Mouse (Mus musculus): ENCODE measurements around the gene Catsperz. TPM values are rescaled to one million over a fixed set of nuclear protein-coding genes. Genes with fewer than 3 reads are reported as not detected.
"Not testable (repeated sequence)": the region's sequence is repeated elsewhere in the genome, so short reads cannot be mapped to it uniquely, and the experiment has no call there.

Gene Catsperz
- polyA plus RNA-seq, 1 experiment from 2014 or later: 0.80 TPM

GRCm38 (mm10) chr19:6919876-6920740, 5.1 kb downstream of the Catsperz start:
- Histone ChIP-seq H3K27me3 (replicated peaks) (peaks cover 24% of the 10 kb centered on the region), H3K36me3 (peaks cover 13% of the 10 kb centered on the region), H3K9ac (peak overlapping the region; percentile 94), H3K9me3 (replicated peaks) (no peaks in the 10 kb centered on the region), H3K4me2 (peak overlapping the region; percentile 100), H3K4me1 (peaks cover 69% of the 10 kb centered on the region), H3K4me3 (peak overlapping the region; percentile 92), H3K27ac (peak overlapping the region; percentile 90)
- no peak for ATAC-seq
- 45% methylated on average over 8 of the region's 8 CpGs for WGBS (ENCODE audit: insufficient replicate concordance)

- peak overlapping the region; percentile 90; the same call in 1 of the 2 replicates for H3K27ac ChIP-seq
- ATAC-seq: no peak
- H3K4me3 ChIP-seq: no peak overlapping the region
- H3K9ac ChIP-seq: no peak overlapping the region; the same call in 1 of the 2 replicates
- peaks cover 65% of the 10 kb centered on the region for H3K4me1 ChIP-seq
- H3K4me2 ChIP-seq: 0 out of 2 replicates have a peak overlapping the region, but pooled peaks have one; percentile 100
- H3K36me3 ChIP-seq: peaks cover 13% of the 10 kb centered on the region
- no peaks in the 10 kb centered on the region for H3K9me3 ChIP-seq (replicated peaks)
- H3K27me3 ChIP-seq (replicated peaks): peaks cover 17% of the 10 kb centered on the region
Measured at GRCm38 (mm10) chr19:6919431-6919830, 5.7 kb downstream of the Catsperz start.

- peaks cover 69% of the 10 kb centered on the region for H3K4me1 ChIP-seq
- peaks cover 6% of the 10 kb centered on the region for H3K27me3 ChIP-seq (replicated peaks)
- H3K9me3 ChIP-seq (replicated peaks): no peaks in the 10 kb centered on the region
- H3K36me3 ChIP-seq: peaks cover 24% of the 10 kb centered on the region
- no peak overlapping the region for H3K4me2 ChIP-seq
- no peak overlapping the region for H3K9ac ChIP-seq
- 83% methylated on average over 4 of the region's 4 CpGs for WGBS (ENCODE audit: insufficient replicate concordance)
- H3K4me3 ChIP-seq: no peak overlapping the region
- ATAC-seq: no peak
- H3K27ac ChIP-seq: peak overlapping the region; percentile 5; the same call in 1 of the 2 replicates
Measured at GRCm38 (mm10) chr19:6918321-6918720, 6.9 kb downstream of the Catsperz start.

- no peak overlapping the region for H3K9ac ChIP-seq
- H3K4me3 ChIP-seq: no peak overlapping the region
- ATAC-seq: no peak
- H3K9me3 ChIP-seq (replicated peaks): no peaks in the 10 kb centered on the region
- no peaks in the 10 kb centered on the region for H3K27me3 ChIP-seq (replicated peaks)
- H3K4me2 ChIP-seq: no peak overlapping the region
- H3K27ac ChIP-seq: 0 out of 2 replicates have a peak overlapping the region, but pooled peaks have one; percentile 16
- 75% methylated on average over 4 of the region's 4 CpGs for WGBS (ENCODE audit: insufficient replicate concordance)
- H3K4me1 ChIP-seq: peaks cover 65% of the 10 kb centered on the region
- peaks cover 43% of the 10 kb centered on the region for H3K36me3 ChIP-seq
Measured at GRCm38 (mm10) chr19:6916496-6916895, 8.7 kb downstream of the Catsperz start.

GRCm38 (mm10) chr19:6915276-6915675, 9.9 kb downstream of the Catsperz start:
- Histone ChIP-seq H3K27me3 (replicated peaks) (no peaks in the 10 kb centered on the region), H3K36me3 (peaks cover 49% of the 10 kb centered on the region), H3K27ac (peak overlapping the region; percentile 55), H3K4me3 (no peak overlapping the region), H3K4me1 (peaks cover 61% of the 10 kb centered on the region), H3K9me3 (replicated peaks) (no peaks in the 10 kb centered on the region), H3K9ac (no peak overlapping the region), H3K4me2 (peak overlapping the region; percentile 11; the same call in 1 of the 2 replicates)
- WGBS (ENCODE audit: insufficient replicate concordance): 22% methylated on average over 4 of the region's 4 CpGs
- peak; percentile 60 for ATAC-seq

GRCm38 (mm10) chr19:6914540-6914939, 10.6 kb downstream of the Catsperz start:
- Histone ChIP-seq H3K9ac (no peak overlapping the region), H3K4me2 (no peak overlapping the region), H3K9me3 (replicated peaks) (no peaks in the 10 kb centered on the region), H3K27me3 (replicated peaks) (no peaks in the 10 kb centered on the region), H3K4me1 (peaks cover 54% of the 10 kb centered on the region), H3K27ac (peak overlapping the region; percentile 56; the same call in 1 of the 2 replicates), H3K4me3 (no peak overlapping the region), H3K36me3 (peaks cover 44% of the 10 kb centered on the region)
- 78% methylated on average over 9 of the region's 9 CpGs for WGBS (ENCODE audit: insufficient replicate concordance)
- ATAC-seq: no peak

GRCm38 (mm10) chr19:6913991-6914390, 11.2 kb downstream of the Catsperz start:
- no peak overlapping the region for H3K4me3 ChIP-seq
- no peaks in the 10 kb centered on the region for H3K9me3 ChIP-seq (replicated peaks)
- H3K4me1 ChIP-seq: peaks cover 50% of the 10 kb centered on the region
- peak overlapping the region; percentile 56 for H3K27ac ChIP-seq
- H3K4me2 ChIP-seq: no peak overlapping the region
- ATAC-seq: no peak
- H3K36me3 ChIP-seq: peaks cover 44% of the 10 kb centered on the region
- 81% methylated on average over 11 of the region's 11 CpGs for WGBS (ENCODE audit: insufficient replicate concordance)
- H3K27me3 ChIP-seq (replicated peaks): no peaks in the 10 kb centered on the region
- H3K9ac ChIP-seq: no peak overlapping the region; the same call in 1 of the 2 replicates

- Histone ChIP-seq H3K9ac (no peak overlapping the region), H3K9me3 (replicated peaks) (no peaks in the 10 kb centered on the region), H3K4me3 (no peak overlapping the region), H3K27me3 (replicated peaks) (no peaks in the 10 kb centered on the region), H3K27ac (peak overlapping the region; percentile 41; the same call in 1 of the 2 replicates), H3K4me1 (peaks cover 54% of the 10 kb centered on the region), H3K4me2 (no peak overlapping the region), H3K36me3 (peaks cover 36% of the 10 kb centered on the region)
- no peak for ATAC-seq
- WGBS (ENCODE audit: insufficient replicate concordance): 71% methylated on average over 6 of the region's 6 CpGs
Measured at GRCm38 (mm10) chr19:6913036-6913435, 12.1 kb downstream of the Catsperz start.

GRCm38 (mm10) chr19:6912205-6912970, 12.8 kb downstream of the Catsperz start:
- H3K9me3 ChIP-seq (replicated peaks): no peaks in the 10 kb centered on the region
- no peak overlapping the region for H3K4me3 ChIP-seq
- ATAC-seq: no peak
- H3K4me1 ChIP-seq: peaks cover 61% of the 10 kb centered on the region
- peak overlapping the region; percentile 46 for H3K27ac ChIP-seq
- 0 out of 2 replicates have a peak overlapping the region, but pooled peaks have one; percentile 90 for H3K4me2 ChIP-seq
- H3K27me3 ChIP-seq (replicated peaks): no peaks in the 10 kb centered on the region
- no peak overlapping the region for H3K9ac ChIP-seq
- WGBS (ENCODE audit: insufficient replicate concordance): 85% methylated on average over 15 of the region's 15 CpGs
- H3K36me3 ChIP-seq: peaks cover 39% of the 10 kb centered on the region

GRCm38 (mm10) chr19:6911101-6912074, 13.8 kb downstream of the Catsperz start:
- Histone ChIP-seq H3K27ac (peak overlapping the region; percentile 67), H3K4me3 (peak overlapping the region; percentile 78), H3K4me1 (peaks cover 56% of the 10 kb centered on the region), H3K27me3 (replicated peaks) (no peaks in the 10 kb centered on the region), H3K9ac (peak overlapping the region; percentile 82), H3K9me3 (replicated peaks) (no peaks in the 10 kb centered on the region), H3K4me2 (peak overlapping the region; percentile 90), H3K36me3 (peaks cover 49% of the 10 kb centered on the region)
- no peak for ATAC-seq
- 78% methylated on average over 19 of the region's 19 CpGs for WGBS (ENCODE audit: insufficient replicate concordance)

GRCm38 (mm10) chr19:6910306-6910705, 14.9 kb downstream of the Catsperz start:
- ATAC-seq: peak; percentile 43
- peak overlapping the region; percentile 90 for H3K4me2 ChIP-seq
- peaks cover 46% of the 10 kb centered on the region for H3K4me1 ChIP-seq
- peak overlapping the region; percentile 98 for H3K27ac ChIP-seq
- H3K9me3 ChIP-seq (replicated peaks); H3K27me3 ChIP-seq (replicated peaks): not testable (repeated sequence)
- H3K9ac ChIP-seq: peak overlapping the region; percentile 82
- H3K36me3 ChIP-seq: peaks cover 57% of the 10 kb centered on the region
- peak overlapping the region; percentile 78 for H3K4me3 ChIP-seq
- under 1% methylated on average over 30 of the region's 30 CpGs for WGBS (ENCODE audit: insufficient replicate concordance)

Data from liver, embryonic 12.5 days (tissue).